Mouse (Mus musculus): ENCODE data around the gene Zswim7. TPM values are rescaled to one million over a fixed set of nuclear protein-coding genes. Genes with fewer than 3 reads are reported as not detected.

Gene Zswim7
- polyA plus RNA-seq, 1 experiment from 2014 or later: 16.9 TPM

- Histone ChIP-seq H3K9me3 (ENCODE audit: control insufficient read depth, low read length) (no peaks in the 10 kb centered on the region; the same call in 1 of the 2 replicates), H3K4me3 (ENCODE audit: low read depth, low read length) (peak overlapping the region; percentile 47), H3K27ac (ENCODE audit: low read depth, low read length) (no peak overlapping the region), H3K4me1 (replicated peaks; ENCODE audit: control insufficient read depth, insufficient read depth, low read length) (peaks cover 10% of the 10 kb centered on the region; the same call in 1 of the 2 replicates), H3K27me3 (ENCODE audit: control insufficient read depth, insufficient read depth, low read length) (peaks cover 19% of the 10 kb centered on the region), H3K36me3 (ENCODE audit: control insufficient read depth, insufficient read depth, low read length) (no peaks in the 10 kb centered on the region), H3K4me2 (ENCODE audit: low read depth, low read length, severe bottlenecking) (peak overlapping the region; percentile 98), H3K9ac (ENCODE audit: low read length) (peak overlapping the region; percentile 49)
- DNase-seq (ENCODE audit: low spot score) (peak; percentile 69), ATAC-seq (replicated peaks; ENCODE audit: low FRiP score) (0 out of 2 replicates have a peak, but pooled peaks have one; percentile 18)
- 4% methylated on average over 35 of the region's 35 CpGs for WGBS
Observed at GRCm38 (mm10) chr11:62249266-62250037, 31.7 kb downstream of the Zswim7 start.

- under 1% methylated on average over 68 of the region's 69 CpGs for WGBS
- H3K36me3 ChIP-seq (ENCODE audit: control insufficient read depth, insufficient read depth, low read length): no peaks in the 10 kb centered on the region
- no peaks in the 10 kb centered on the region; the same call in 1 of the 2 replicates for H3K9me3 ChIP-seq (ENCODE audit: control insufficient read depth, low read length)
- H3K4me3 ChIP-seq (ENCODE audit: low read depth, low read length): peak within 1 kb of the TSS; percentile 47
- peak within 1 kb of the TSS; percentile 98 for H3K4me2 ChIP-seq (ENCODE audit: low read depth, low read length, severe bottlenecking)
- peaks cover 19% of the 10 kb centered on the region for H3K27me3 ChIP-seq (ENCODE audit: control insufficient read depth, insufficient read depth, low read length)
- peak; percentile 95 for ATAC-seq (replicated peaks; ENCODE audit: low FRiP score)
- peak within 1 kb of the TSS; percentile 49 for H3K9ac ChIP-seq (ENCODE audit: low read length)
- no peak within 1 kb of the TSS for H3K27ac ChIP-seq (ENCODE audit: low read depth, low read length)
- peaks cover 10% of the 10 kb centered on the region; the same call in 1 of the 2 replicates for H3K4me1 ChIP-seq (replicated peaks; ENCODE audit: control insufficient read depth, insufficient read depth, low read length)
- peak; percentile 93 for DNase-seq (ENCODE audit: low spot score)
Observed at GRCm38 (mm10) chr11:62248401-62249244, 32.6 kb downstream of the Zswim7 start, which contains the start of gene Adora2b. TSS of gene Adora2b (plus strand) at chr11:62248984.

- no peak for DNase-seq (ENCODE audit: low spot score)
- no peak for ATAC-seq (replicated peaks; ENCODE audit: low FRiP score)
- Histone ChIP-seq H3K9me3 (ENCODE audit: control insufficient read depth, low read length) (no peaks in the 10 kb centered on the region; the same call in 1 of the 2 replicates), H3K9ac (ENCODE audit: low read length) (peak overlapping the region; percentile 49), H3K4me3 (ENCODE audit: low read depth, low read length) (peak overlapping the region; percentile 47), H3K27me3 (ENCODE audit: control insufficient read depth, insufficient read depth, low read length) (peaks cover 19% of the 10 kb centered on the region), H3K27ac (ENCODE audit: low read depth, low read length) (no peak overlapping the region), H3K4me1 (replicated peaks; ENCODE audit: control insufficient read depth, insufficient read depth, low read length) (peaks cover 10% of the 10 kb centered on the region; the same call in 1 of the 2 replicates), H3K36me3 (ENCODE audit: control insufficient read depth, insufficient read depth, low read length) (no peaks in the 10 kb centered on the region), H3K4me2 (ENCODE audit: low read depth, low read length, severe bottlenecking) (peak overlapping the region; percentile 98)
- WGBS: 41% methylated on average over 18 of the region's 18 CpGs
Observed at GRCm38 (mm10) chr11:62247759-62248400, 33.3 kb downstream of the Zswim7 start.

- Histone ChIP-seq H3K27ac (ENCODE audit: low read depth, low read length) (no peak overlapping the region), H3K9me3 (ENCODE audit: control insufficient read depth, low read length) (no peaks in the 10 kb centered on the region; the same call in 1 of the 2 replicates), H3K36me3 (ENCODE audit: control insufficient read depth, insufficient read depth, low read length) (no peaks in the 10 kb centered on the region), H3K9ac (ENCODE audit: low read length) (no peak overlapping the region), H3K4me1 (replicated peaks; ENCODE audit: control insufficient read depth, insufficient read depth, low read length) (peaks cover 6% of the 10 kb centered on the region; the same call in 1 of the 2 replicates), H3K27me3 (ENCODE audit: control insufficient read depth, insufficient read depth, low read length) (peaks cover 3% of the 10 kb centered on the region), H3K4me3 (ENCODE audit: low read depth, low read length) (no peak overlapping the region), H3K4me2 (ENCODE audit: low read depth, low read length, severe bottlenecking) (no peak overlapping the region)
- no peak for ATAC-seq (replicated peaks; ENCODE audit: low FRiP score)
- no peak for DNase-seq (ENCODE audit: low spot score)
- 85% methylated on average over 4 of the region's 4 CpGs for WGBS
Observed at GRCm38 (mm10) chr11:62244471-62244870, 36.7 kb downstream of the Zswim7 start.

GRCm38 (mm10) chr11:62243871-62244270 is 37.3 kb downstream of the Zswim7 start:
- DNase-seq (ENCODE audit: low spot score) (no peak), ATAC-seq (replicated peaks; ENCODE audit: low FRiP score) (no peak)
- H3K36me3 ChIP-seq (ENCODE audit: control insufficient read depth, insufficient read depth, low read length): no peaks in the 10 kb centered on the region
- no peak overlapping the region for H3K27ac ChIP-seq (ENCODE audit: low read depth, low read length)
- WGBS: 88% methylated on average over 8 of the region's 8 CpGs
- H3K4me1 ChIP-seq (replicated peaks; ENCODE audit: control insufficient read depth, insufficient read depth, low read length): 0 out of 2 replicates have a peak, but pooled peaks cover 2% of the 10 kb centered on the region
- H3K27me3 ChIP-seq (ENCODE audit: control insufficient read depth, insufficient read depth, low read length): peaks cover 2% of the 10 kb centered on the region; the same call in 1 of the 2 replicates
- no peaks in the 10 kb centered on the region; the same call in 1 of the 2 replicates for H3K9me3 ChIP-seq (ENCODE audit: control insufficient read depth, low read length)
- H3K9ac ChIP-seq (ENCODE audit: low read length): no peak overlapping the region
- H3K4me2 ChIP-seq (ENCODE audit: low read depth, low read length, severe bottlenecking): no peak overlapping the region
- H3K4me3 ChIP-seq (ENCODE audit: low read depth, low read length): no peak overlapping the region

- no peak for DNase-seq (ENCODE audit: low spot score)
- Histone ChIP-seq H3K4me3 (ENCODE audit: low read depth, low read length) (no peak overlapping the region), H3K36me3 (ENCODE audit: control insufficient read depth, insufficient read depth, low read length) (no peaks in the 10 kb centered on the region), H3K27me3 (ENCODE audit: control insufficient read depth, insufficient read depth, low read length) (no peaks in the 10 kb centered on the region), H3K9ac (ENCODE audit: low read length) (no peak overlapping the region), H3K4me2 (ENCODE audit: low read depth, low read length, severe bottlenecking) (no peak overlapping the region), H3K9me3 (ENCODE audit: control insufficient read depth, low read length) (no peaks in the 10 kb centered on the region; the same call in 1 of the 2 replicates), H3K27ac (ENCODE audit: low read depth, low read length) (no peak overlapping the region), H3K4me1 (replicated peaks; ENCODE audit: control insufficient read depth, insufficient read depth, low read length) (no peaks in the 10 kb centered on the region)
- WGBS: 77% methylated on average over 12 of the region's 12 CpGs
- no peak for ATAC-seq (replicated peaks; ENCODE audit: low FRiP score)
Observed at GRCm38 (mm10) chr11:62240631-62241261, 40.4 kb downstream of the Zswim7 start.

- H3K27me3 ChIP-seq (ENCODE audit: control insufficient read depth, insufficient read depth, low read length): no peaks in the 10 kb centered on the region
- no peak for ATAC-seq (replicated peaks; ENCODE audit: low FRiP score)
Observed at GRCm38 (mm10) chr11:62224797-62225196, 56.4 kb downstream of the Zswim7 start.

GRCm38 (mm10) chr11:62223962-62224361 is 57.2 kb downstream of the Zswim7 start:
- no peak overlapping the region for H3K9ac ChIP-seq (ENCODE audit: low read length)
- H3K27me3 ChIP-seq (ENCODE audit: control insufficient read depth, insufficient read depth, low read length): no peaks in the 10 kb centered on the region
- no peaks in the 10 kb centered on the region for H3K4me1 ChIP-seq (replicated peaks; ENCODE audit: control insufficient read depth, insufficient read depth, low read length)
- no peaks in the 10 kb centered on the region for H3K9me3 ChIP-seq (ENCODE audit: control insufficient read depth, low read length)
- no peaks in the 10 kb centered on the region for H3K36me3 ChIP-seq (ENCODE audit: control insufficient read depth, insufficient read depth, low read length)
- H3K4me2 ChIP-seq (ENCODE audit: low read depth, low read length, severe bottlenecking): no peak overlapping the region
- DNase-seq (ENCODE audit: low spot score): no peak
- no peak overlapping the region for H3K27ac ChIP-seq (ENCODE audit: low read depth, low read length)
- no peak for ATAC-seq (replicated peaks; ENCODE audit: low FRiP score)
- 95% methylated on average over 7 of the region's 7 CpGs for WGBS
- H3K4me3 ChIP-seq (ENCODE audit: low read depth, low read length): no peak overlapping the region

More at GRCm38 (mm10) chr11:62224797-62225196, 56.4 kb downstream of the Zswim7 start:
- H3K4me2 ChIP-seq (ENCODE audit: low read depth, low read length, severe bottlenecking): no peak overlapping the region
- DNase-seq (ENCODE audit: low spot score): no peak
- H3K9ac ChIP-seq (ENCODE audit: low read length): no peak overlapping the region
- WGBS: 82% methylated on average over 4 of the region's 4 CpGs
- H3K9me3 ChIP-seq (ENCODE audit: control insufficient read depth, low read length): no peaks in the 10 kb centered on the region
- no peaks in the 10 kb centered on the region for H3K4me1 ChIP-seq (replicated peaks; ENCODE audit: control insufficient read depth, insufficient read depth, low read length)
- no peaks in the 10 kb centered on the region for H3K36me3 ChIP-seq (ENCODE audit: control insufficient read depth, insufficient read depth, low read length)
- H3K4me3 ChIP-seq (ENCODE audit: low read depth, low read length): no peak overlapping the region
- H3K27ac ChIP-seq (ENCODE audit: low read depth, low read length): no peak overlapping the region

Data from forebrain, embryonic 11.5 days (tissue).